Mouse (Mus musculus): ENCODE measurements around the gene Tor4a.

Gene Tor4a

GRCm38 (mm10) chr2:25171101-25171768 is 25.5 kb downstream of the Tor4a start:
- no peak for DNase-seq (ENCODE audit: low read depth, low spot score)

- no peak for DNase-seq (ENCODE audit: low read depth, low spot score)
Observed at GRCm38 (mm10) chr2:25170326-25171100, 26.2 kb downstream of the Tor4a start.

- DNase-seq (ENCODE audit: low read depth, low spot score): no peak
Observed at GRCm38 (mm10) chr2:25169778-25170177, 26.9 kb downstream of the Tor4a start.

GRCm38 (mm10) chr2:25168665-25168978 is 28.1 kb downstream of the Tor4a start:
- DNase-seq (ENCODE audit: low read depth, low spot score): no peak

GRCm38 (mm10) chr2:25167919-25168664 is 28.6 kb downstream of the Tor4a start:
- DNase-seq (ENCODE audit: low read depth, low spot score): no peak

- DNase-seq (ENCODE audit: low read depth, low spot score): no peak
Observed at GRCm38 (mm10) chr2:25167481-25167880, 29.2 kb downstream of the Tor4a start.

- no peak for DNase-seq (ENCODE audit: low read depth, low spot score)
Observed at GRCm38 (mm10) chr2:25157655-25158054, 39.0 kb downstream of the Tor4a start.

- no peak for DNase-seq (ENCODE audit: low read depth, low spot score)
Observed at GRCm38 (mm10) chr2:25156990-25157389, 39.7 kb downstream of the Tor4a start.

- DNase-seq (ENCODE audit: low read depth, low spot score): no peak
Observed at GRCm38 (mm10) chr2:25156177-25156576, 40.5 kb downstream of the Tor4a start.

GRCm38 (mm10) chr2:25151280-25151956 is 45.3 kb downstream of the Tor4a start:
- DNase-seq (ENCODE audit: low read depth, low spot score): no peak

GRCm38 (mm10) chr2:25149643-25150042 is 47.0 kb downstream of the Tor4a start:
- DNase-seq (ENCODE audit: low read depth, low spot score): no peak

GRCm38 (mm10) chr2:25147892-25148291 is 48.8 kb downstream of the Tor4a start:
- no peak for DNase-seq (ENCODE audit: low read depth, low spot score)

GRCm38 (mm10) chr2:25147398-25147797 is 49.3 kb downstream of the Tor4a start:
- no peak for DNase-seq (ENCODE audit: low read depth, low spot score)

GRCm38 (mm10) chr2:25145346-25145745 is 51.3 kb downstream of the Tor4a start:
- no peak for DNase-seq (ENCODE audit: low read depth, low spot score)

All from telencephalon, adult 2 months (tissue).